Mouse (Mus musculus) midbrain, embryonic 14.5 days (tissue): ENCODE data around the gene Phxr2. TPM values are rescaled to one million over a fixed set of nuclear protein-coding genes. Genes with fewer than 3 reads are reported as not detected.

Experiments used
- ATAC-seq: fragments of 200-750 bp; cut with Nextera tagmentation; 2 replicates; pipeline ENCODE4 v1.8.0; 2017; ENCODE audit warnings: moderate number of reproducible peaks, moderate library complexity; ENCODE audit not compliant: low FRiP score, low TSS enrichment
- DNase-seq: peaks from one replicate; pipeline ENCODE4 v3.0.0-alpha.2; 2015
- H3K27ac ChIP-seq: fragments of 300-500 bp; sonication (generic); replicated peaks from 2 replicates; pipeline ENCODE4 v1.5.1; 2014; ENCODE audit warnings: mild to moderate bottlenecking, low read depth, low read length, moderate library complexity
- H3K27me3 ChIP-seq: fragments of 300-500 bp; sonication (generic); 2 replicates; pipeline ENCODE4 v1.6.1; 2014; ENCODE audit warnings: low read length, control low read depth, mixed read lengths; ENCODE audit not compliant: control insufficient read depth, insufficient read depth
- H3K36me3 ChIP-seq: fragments of 300-500 bp; sonication (generic); 2 replicates; pipeline ENCODE4 v1.6.1; 2014; ENCODE audit warnings: low read length, control low read depth; ENCODE audit not compliant: control insufficient read depth, insufficient read depth
- H3K4me1 ChIP-seq: fragments of 300-500 bp; sonication (generic); 2 replicates; pipeline ENCODE4 v1.6.1; 2014; ENCODE audit warnings: mild to moderate bottlenecking, antibody characterized with exemption, low read length, control low read depth; ENCODE audit not compliant: control insufficient read depth, insufficient read depth
- H3K4me2 ChIP-seq: fragments of 300-500 bp; sonication (generic); 2 replicates; pipeline ENCODE4 v1.6.1; 2014; ENCODE audit warnings: mild to moderate bottlenecking, low read length, moderate library complexity
- H3K4me3 ChIP-seq: fragments of 300-500 bp; sonication (generic); replicated peaks from 2 replicates; pipeline ENCODE4 v1.5.1; 2014; ENCODE audit warnings: low read depth, low read length
- H3K9ac ChIP-seq: fragments of 300-500 bp; sonication (generic); replicated peaks from 2 replicates; pipeline ENCODE4 v1.6.1; 2014; ENCODE audit warnings: mild to moderate bottlenecking, low read length, moderate library complexity
- H3K9me3 ChIP-seq: fragments of 300-500 bp; sonication (generic); 2 replicates; pipeline ENCODE4 v1.6.1; 2016; ENCODE audit warnings: low read length, control low read depth, mixed read lengths; ENCODE audit not compliant: control insufficient read depth
- WGBS: fragments of 180-500 bp; shearing (Covaris S2); extraction: QIAGEN DNeasy Blood & Tissue Kit; methylation state at CpG from one replicate; pipeline ENCODE4 v1.1.7; 2014; 5-methylcytosine and 5-hydroxymethylcytosine counted together
- polyA plus RNA-seq: library from polyadenylated mRNA; unstranded; fragments of >200 nt; fragmentation: Nextera tagmentation; extraction: Ambion mirVana; gene quantifications from 2 replicates; pipeline ENCODE4 v1.2.1, GENCODE M21; 2014

Phxr2 gene
- polyA plus RNA-seq, 1 experiment from 2014 or later: 0.30 TPM

GRCm38 (mm10) chr10:99076113-99076895, 49.8 kb downstream of the Phxr2 start:
- DNase-seq: no peak
- no peaks in the 10 kb centered on the region for H3K9me3 ChIP-seq
- H3K4me2 ChIP-seq: no peak overlapping the region
- no peak overlapping the region for H3K27ac ChIP-seq
- ATAC-seq: no peak
- H3K36me3 ChIP-seq: no peaks in the 10 kb centered on the region
- H3K4me3 ChIP-seq: no peak overlapping the region
- no peaks in the 10 kb centered on the region for H3K4me1 ChIP-seq
- no peak overlapping the region for H3K9ac ChIP-seq
- WGBS: 76% methylated on average over 18 of the region's 18 CpGs
- H3K27me3 ChIP-seq: no peaks in the 10 kb centered on the region

Other genes with a start within 250 kb of the Phxr2 start
- gene Atp2b1, start 211.9 kb downstream of the Phxr2 start, polyA plus RNA-seq: 214 and 229 TPM in 2 replicates
- gene Poc1b, start 19.3 kb downstream of the Phxr2 start, polyA plus RNA-seq: 10.0 and 14.9 TPM in 2 replicates
- 2.3 and 3.7 TPM in 2 replicates for gene Galnt4, start 18.2 kb downstream of the Phxr2 start, polyA plus RNA-seq
- 20.7 and 25.4 TPM in 2 replicates for gene Dusp6, start 136.9 kb upstream of the Phxr2 start, polyA plus RNA-seq